Mouse (Mus musculus) embryonic facial prominence, embryonic 15.5 days (tissue): ENCODE data around the gene Spcs2. TPM values are rescaled to one million over a fixed set of nuclear protein-coding genes. Genes with fewer than 3 reads are reported as not detected.

Experiments used
- ATAC-seq: fragments of 200-750 bp; cut with Nextera tagmentation; 2 replicates; pipeline ENCODE4 v1.8.0; 2017; ENCODE audit warnings: low read depth, moderate TSS enrichment; ENCODE audit not compliant: insufficient number of reproducible peaks, low FRiP score, low TSS enrichment
- H3K27ac ChIP-seq: fragments of 300-500 bp; sonication (generic); replicated peaks from 2 replicates; pipeline ENCODE4 v1.5.1; 2015; ENCODE audit warnings: mild to moderate bottlenecking, inconsistent platforms
- H3K27me3 ChIP-seq: fragments of 300-500 bp; sonication (generic); 2 replicates; pipeline ENCODE4 v1.6.1; 2015; ENCODE audit warnings: inconsistent platforms
- H3K36me3 ChIP-seq: fragments of 300-500 bp; sonication (generic); 2 replicates; pipeline ENCODE4 v1.6.1; 2015; ENCODE audit warnings: mild to moderate bottlenecking, inconsistent platforms
- H3K4me1 ChIP-seq: fragments of 300-500 bp; sonication (generic); 2 replicates; pipeline ENCODE4 v1.6.1; 2015; ENCODE audit warnings: inconsistent platforms
- H3K4me2 ChIP-seq: fragments of 300-500 bp; sonication (generic); replicated peaks from 2 replicates; pipeline ENCODE4 v1.6.1; 2015; ENCODE audit warnings: mild to moderate bottlenecking, inconsistent platforms
- H3K4me3 ChIP-seq: fragments of 300-500 bp; sonication (generic); replicated peaks from 2 replicates; pipeline ENCODE4 v1.5.1; 2015; ENCODE audit warnings: mild to moderate bottlenecking, inconsistent platforms
- H3K9ac ChIP-seq: fragments of 300-500 bp; sonication (generic); 2 replicates; pipeline ENCODE4 v1.6.1; 2015; ENCODE audit warnings: inconsistent platforms
- H3K9me3 ChIP-seq: fragments of 300-500 bp; sonication (generic); replicated peaks from 2 replicates; pipeline ENCODE4 v1.6.1; 2016; ENCODE audit warnings: inconsistent platforms
- WGBS: fragments of 180-500 bp; shearing (Covaris S2); methylation state at CpG from one replicate; pipeline ENCODE4 v1.1.7; 2015; 5-methylcytosine and 5-hydroxymethylcytosine counted together
- polyA plus RNA-seq: library from polyadenylated mRNA; unstranded; fragments of >200 nt; fragmentation: Nextera tagmentation; extraction: Ambion mirVana; gene quantifications from 2 replicates; pipeline ENCODE4 v1.2.1, GENCODE M21; 2015

The Spcs2 gene
- polyA plus RNA-seq, 1 experiment from 2014 or later = 315 TPM

GRCm38 (mm10) chr7:99838241-99838640 is 25.0 kb downstream of the Spcs2 start:
- H3K27ac ChIP-seq = no peak overlapping the region
- no peak for ATAC-seq

GRCm38 (mm10) chr7:99837358-99838071 is 25.7 kb downstream of the Spcs2 start:
- no peaks in the 10 kb centered on the region for H3K4me1 ChIP-seq
- no peaks in the 10 kb centered on the region for H3K27me3 ChIP-seq
- no peak overlapping the region for H3K9ac ChIP-seq
- 88% methylated on average over 6 of the region's 6 CpGs for WGBS
- H3K9me3 ChIP-seq = no peaks in the 10 kb centered on the region
- H3K4me2 ChIP-seq = no peak overlapping the region
- ATAC-seq = no peak
- H3K27ac ChIP-seq = no peak overlapping the region
- H3K36me3 ChIP-seq = peaks cover 52% of the 10 kb centered on the region
- no peak overlapping the region for H3K4me3 ChIP-seq

More at GRCm38 (mm10) chr7:99838241-99838640, 25.0 kb downstream of the Spcs2 start:
- no peak overlapping the region for H3K9ac ChIP-seq
- peaks cover 59% of the 10 kb centered on the region for H3K36me3 ChIP-seq
- H3K27me3 ChIP-seq = no peaks in the 10 kb centered on the region
- no peaks in the 10 kb centered on the region for H3K4me1 ChIP-seq
- 82% methylated on average over 3 of the region's 3 CpGs for WGBS
- H3K9me3 ChIP-seq = no peaks in the 10 kb centered on the region
- no peak overlapping the region for H3K4me3 ChIP-seq
- H3K4me2 ChIP-seq = no peak overlapping the region

- no peak overlapping the region for H3K4me3 ChIP-seq
- H3K4me1 ChIP-seq = no peaks in the 10 kb centered on the region
- H3K9ac ChIP-seq = no peak overlapping the region
- WGBS = 60% methylated on average over 4 of the region's 4 CpGs
- H3K9me3 ChIP-seq = no peaks in the 10 kb centered on the region
- no peak overlapping the region for H3K27ac ChIP-seq
- H3K36me3 ChIP-seq = peaks cover 45% of the 10 kb centered on the region
- H3K27me3 ChIP-seq = no peaks in the 10 kb centered on the region
- no peak for ATAC-seq
- no peak overlapping the region for H3K4me2 ChIP-seq
Measured at GRCm38 (mm10) chr7:99836781-99837180, 26.5 kb downstream of the Spcs2 start.

GRCm38 (mm10) chr7:99834314-99834853 is 28.9 kb downstream of the Spcs2 start:
- no peaks in the 10 kb centered on the region for H3K4me1 ChIP-seq
- H3K9me3 ChIP-seq = no peaks in the 10 kb centered on the region
- no peak overlapping the region for H3K27ac ChIP-seq
- H3K27me3 ChIP-seq = no peaks in the 10 kb centered on the region
- no peak overlapping the region for H3K4me2 ChIP-seq
- H3K4me3 ChIP-seq = no peak overlapping the region
- no peak for ATAC-seq
- H3K9ac ChIP-seq = no peak overlapping the region
- H3K36me3 ChIP-seq = peaks cover 24% of the 10 kb centered on the region
- WGBS = 86% methylated on average over 5 of the region's 5 CpGs

- 66% methylated on average over 2 of the region's 2 CpGs for WGBS
- no peak overlapping the region for H3K27ac ChIP-seq
- no peaks in the 10 kb centered on the region for H3K27me3 ChIP-seq
- H3K9ac ChIP-seq = no peak overlapping the region
- no peak overlapping the region for H3K4me3 ChIP-seq
- no peaks in the 10 kb centered on the region for H3K9me3 ChIP-seq
- H3K4me2 ChIP-seq = no peak overlapping the region
- peaks cover 20% of the 10 kb centered on the region for H3K36me3 ChIP-seq
- H3K4me1 ChIP-seq = no peaks in the 10 kb centered on the region
- ATAC-seq = no peak
Measured at GRCm38 (mm10) chr7:99833846-99834222, 29.4 kb downstream of the Spcs2 start.

- H3K27me3 ChIP-seq = no peaks in the 10 kb centered on the region
- 76% methylated on average over 5 of the region's 5 CpGs for WGBS
- H3K27ac ChIP-seq = no peak overlapping the region
- no peak overlapping the region for H3K4me2 ChIP-seq
- no peaks in the 10 kb centered on the region for H3K4me1 ChIP-seq
- no peak overlapping the region for H3K4me3 ChIP-seq
- ATAC-seq = no peak
- no peaks in the 10 kb centered on the region for H3K9me3 ChIP-seq
- no peak overlapping the region for H3K9ac ChIP-seq
- peaks cover 15% of the 10 kb centered on the region for H3K36me3 ChIP-seq
Measured at GRCm38 (mm10) chr7:99833115-99833845, 30.0 kb downstream of the Spcs2 start.

GRCm38 (mm10) chr7:99828083-99828570 is 35.1 kb downstream of the Spcs2 start, which contains the start of gene Neu3:
Neu3 (minus strand) TSS chr7:99828417.
- H3K27ac ChIP-seq = peak within 1 kb of the TSS; percentile 74
- ATAC-seq = peak; percentile 94
- H3K4me2 ChIP-seq = peak within 1 kb of the TSS; percentile 56
- no peaks in the 10 kb centered on the region for H3K36me3 ChIP-seq
- peak within 1 kb of the TSS; percentile 54 for H3K4me3 ChIP-seq
- H3K4me1 ChIP-seq = no peaks in the 10 kb centered on the region
- WGBS = under 1% methylated on average over 26 of the region's 26 CpGs
- no peaks in the 10 kb centered on the region for H3K9me3 ChIP-seq
- no peaks in the 10 kb centered on the region for H3K27me3 ChIP-seq
- H3K9ac ChIP-seq = peak within 1 kb of the TSS; percentile 49; the same call in 1 of the 2 replicates

GRCm38 (mm10) chr7:99826096-99826495 is 37.2 kb downstream of the Spcs2 start:
- WGBS = 60% methylated on average over 6 of the region's 6 CpGs
- Histone ChIP-seq H3K9ac (no peak overlapping the region), H3K4me2 (no peak overlapping the region), H3K9me3 (no peaks in the 10 kb centered on the region), H3K4me3 (no peak overlapping the region), H3K27ac (no peak overlapping the region), H3K36me3 (no peaks in the 10 kb centered on the region), H3K27me3 (no peaks in the 10 kb centered on the region), H3K4me1 (no peaks in the 10 kb centered on the region)
- ATAC-seq = no peak

- H3K4me2 ChIP-seq = no peak overlapping the region
- H3K36me3 ChIP-seq = no peaks in the 10 kb centered on the region
- H3K9ac ChIP-seq = no peak overlapping the region
- no peaks in the 10 kb centered on the region for H3K27me3 ChIP-seq
- no peak overlapping the region for H3K4me3 ChIP-seq
- no peaks in the 10 kb centered on the region for H3K9me3 ChIP-seq
- no peaks in the 10 kb centered on the region for H3K4me1 ChIP-seq
- 81% methylated on average over 9 of the region's 9 CpGs for WGBS
- H3K27ac ChIP-seq = no peak overlapping the region
- ATAC-seq = no peak
Measured at GRCm38 (mm10) chr7:99825511-99825910, 37.8 kb downstream of the Spcs2 start.

GRCm38 (mm10) chr7:99824649-99825483 is 38.4 kb downstream of the Spcs2 start:
- no peaks in the 10 kb centered on the region for H3K36me3 ChIP-seq
- no peaks in the 10 kb centered on the region for H3K27me3 ChIP-seq
- ATAC-seq = no peak
- H3K4me2 ChIP-seq = no peak overlapping the region
- WGBS = 86% methylated on average over 16 of the region's 16 CpGs
- no peaks in the 10 kb centered on the region for H3K9me3 ChIP-seq
- no peak overlapping the region for H3K27ac ChIP-seq
- no peak overlapping the region for H3K4me3 ChIP-seq
- H3K4me1 ChIP-seq = no peaks in the 10 kb centered on the region
- no peak overlapping the region for H3K9ac ChIP-seq
